Mouse (Mus musculus): ENCODE results near the gene Scp2.
"Not testable (repeated sequence)": the region's sequence is repeated elsewhere in the genome, so short reads cannot be mapped to it uniquely, and the experiment has no call there.

Gene Scp2

GRCm38 (mm10) chr4:108144880-108145279, at the start of gene Scp2:
Gene Scp2, minus strand, starts transcription at chr4:108144998.
- CTCF ChIA-PET = no interaction called here

GRCm38 (mm10) chr4:108192821-108193323, 48.1 kb upstream of the Scp2 start:
- CTCF ChIA-PET = interaction anchor here (0.5 to 0.6 kb wide), 2 partner anchors 312 to 571 kb away, joined by 3 to 4 read pairs; no protein-coding TSS in a partner anchor

- CTCF ChIA-PET = interaction anchor here (1.1 kb wide), 1 partner anchor 351 kb away, joined by 4 read pairs; no protein-coding TSS in a partner anchor
These were observed 37.5 kb upstream of the Scp2 start for GRCm38 (mm10) chr4:108182278-108182677.

- CTCF ChIA-PET = no interaction called here
These were observed 23.3 kb upstream of the Scp2 start for GRCm38 (mm10) chr4:108168056-108168455.

GRCm38 (mm10) chr4:108166874-108167273, 22.1 kb upstream of the Scp2 start:
- CTCF ChIA-PET = no interaction called here

- CTCF ChIA-PET = interaction anchor here (0.6 kb wide), 1 partner anchor 115 kb away, joined by 4 read pairs; no protein-coding TSS in a partner anchor
These were observed 20.5 kb upstream of the Scp2 start, which contains the start of gene Echdc2 for GRCm38 (mm10) chr4:108165152-108165895. Gene Echdc2, plus strand, starts transcription at chr4:108165437.

- CTCF ChIA-PET = no interaction called here
These were observed 18.5 kb upstream of the Scp2 start for GRCm38 (mm10) chr4:108163291-108163690.

GRCm38 (mm10) chr4:108161936-108162335, 17.1 kb upstream of the Scp2 start:
- CTCF ChIA-PET = no interaction called here

- CTCF ChIA-PET = not testable (repeated sequence)
These were observed 10.3 kb upstream of the Scp2 start for GRCm38 (mm10) chr4:108155141-108155540.

- CTCF ChIA-PET = not testable (repeated sequence)
These were observed 756 bp upstream of the Scp2 start for GRCm38 (mm10) chr4:108145554-108145953.

- CTCF ChIA-PET = interaction anchor here (0.6 kb wide), 1 partner anchor 815 kb away, joined by 4 read pairs; no protein-coding TSS in a partner anchor
These were observed 1.0 kb downstream of the Scp2 start for GRCm38 (mm10) chr4:108143778-108144177.

- CTCF ChIA-PET = interaction anchor here (0.6 kb wide), 1 partner anchor 816 kb away, joined by 4 read pairs; no protein-coding TSS in a partner anchor
These were observed 1.6 kb downstream of the Scp2 start for GRCm38 (mm10) chr4:108143178-108143577.

- CTCF ChIA-PET = no interaction called here
These were observed 7.9 kb downstream of the Scp2 start for GRCm38 (mm10) chr4:108136938-108137337.

GRCm38 (mm10) chr4:108130452-108130851, 14.3 kb downstream of the Scp2 start:
- CTCF ChIA-PET = no interaction called here

GRCm38 (mm10) chr4:108128339-108128738, 16.5 kb downstream of the Scp2 start:
- CTCF ChIA-PET = no interaction called here

GRCm38 (mm10) chr4:108127516-108127915, 17.3 kb downstream of the Scp2 start:
- CTCF ChIA-PET = no interaction called here

GRCm38 (mm10) chr4:108126260-108126659, 18.5 kb downstream of the Scp2 start:
- CTCF ChIA-PET = no interaction called here

GRCm38 (mm10) chr4:108124104-108124503, 20.7 kb downstream of the Scp2 start:
- CTCF ChIA-PET = no interaction called here

GRCm38 (mm10) chr4:108117924-108118876, 26.6 kb downstream of the Scp2 start:
- CTCF ChIA-PET = interaction anchor here (0.6 kb wide), 1 partner anchor 563 kb away, joined by 4 read pairs; no protein-coding TSS in a partner anchor

GRCm38 (mm10) chr4:108117488-108117887, 27.3 kb downstream of the Scp2 start:
- CTCF ChIA-PET = no interaction called here

- CTCF ChIA-PET = no interaction called here
These were observed 28.3 kb downstream of the Scp2 start for GRCm38 (mm10) chr4:108116466-108116865.

GRCm38 (mm10) chr4:108110706-108111105, 34.1 kb downstream of the Scp2 start:
- CTCF ChIA-PET = no interaction called here
